Mouse (Mus musculus) retina, adult 2 months (tissue): ENCODE measurements around the gene Ccdc170.
"Not testable (repeated sequence)": the region's sequence is repeated elsewhere in the genome, so short reads cannot be mapped to it uniquely, and the experiment has no call there.

Experiments used
- DNase-seq: peaks from one replicate; pipeline ENCODE4 v3.0.0-alpha.2; 2012; ENCODE audit warnings: low read depth, low spot score

Ccdc170 gene

DNA sequence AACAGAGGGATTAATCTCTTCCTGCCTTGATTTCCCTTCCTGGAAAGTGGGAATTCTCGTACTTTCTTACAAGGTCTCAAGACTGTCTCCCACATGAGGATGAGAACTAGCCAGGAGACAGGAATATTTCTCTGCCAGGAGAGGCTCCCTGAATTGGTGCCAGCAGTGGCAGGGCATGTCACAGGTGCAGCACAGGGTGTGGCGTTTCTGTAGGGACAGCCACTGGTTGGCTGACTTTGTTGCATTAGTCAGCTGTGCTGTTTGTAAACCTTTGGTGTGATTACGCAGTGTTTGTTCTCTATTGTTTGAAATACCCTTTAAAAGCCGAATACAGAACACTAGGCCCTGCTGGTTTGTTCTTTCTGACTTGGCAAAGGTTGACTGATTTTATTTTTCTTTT lies 117.3 kb downstream of the Ccdc170 start:
- DNase-seq: no peak

DNA sequence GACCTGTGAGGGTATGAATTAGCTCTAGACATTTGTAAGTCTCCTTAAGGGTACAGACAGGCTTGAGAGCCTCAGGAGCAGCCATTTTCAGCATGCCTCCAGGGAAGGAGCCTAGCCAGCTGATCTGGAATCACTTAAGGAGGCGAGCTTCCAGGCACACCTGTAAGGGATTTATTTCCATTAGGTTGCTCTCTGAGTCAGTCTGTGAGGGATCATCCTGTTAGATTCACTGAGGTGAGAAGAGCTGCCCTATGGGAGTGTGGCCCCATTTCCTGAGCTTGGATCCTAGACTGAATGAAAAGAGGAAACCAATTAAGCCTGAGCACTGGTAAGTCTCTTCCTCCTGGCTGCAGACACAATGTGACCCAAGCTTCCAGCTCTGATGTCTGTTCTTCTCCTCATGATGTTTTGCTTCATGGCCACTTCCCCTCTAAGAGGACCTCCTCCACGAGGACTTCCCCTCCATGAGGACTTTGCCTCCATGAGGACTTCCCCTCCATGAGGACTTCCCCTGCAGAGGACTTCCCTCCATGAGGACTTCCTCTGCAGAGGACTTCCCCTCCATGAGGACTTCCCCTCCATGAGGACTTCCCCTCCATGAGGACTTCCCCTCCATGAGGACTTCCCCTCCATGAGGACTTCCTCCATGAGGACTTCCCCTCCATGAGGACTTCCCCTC lies 118.6 kb downstream of the Ccdc170 start:
- no peak for DNase-seq

DNA sequence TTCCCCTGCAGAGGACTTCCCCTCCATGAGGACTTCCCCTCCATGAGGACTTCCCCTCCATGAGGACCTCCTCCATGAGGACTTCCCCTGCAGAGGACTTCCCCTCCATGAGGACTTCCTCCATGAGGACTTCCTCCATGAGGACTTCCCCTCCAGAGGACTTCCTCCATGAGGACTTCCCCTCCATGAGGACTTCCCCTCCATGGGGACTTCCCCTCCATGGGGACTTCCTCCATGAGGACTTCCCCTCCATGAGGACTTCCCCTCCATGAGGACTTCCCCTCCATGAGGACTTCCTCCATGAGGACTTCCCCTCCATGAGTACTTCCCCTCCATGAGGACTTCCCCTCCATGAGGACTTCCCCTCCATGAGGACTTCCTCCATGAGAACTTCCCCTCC lies 119.3 kb downstream of the Ccdc170 start:
- not testable (repeated sequence) for DNase-seq

DNA sequence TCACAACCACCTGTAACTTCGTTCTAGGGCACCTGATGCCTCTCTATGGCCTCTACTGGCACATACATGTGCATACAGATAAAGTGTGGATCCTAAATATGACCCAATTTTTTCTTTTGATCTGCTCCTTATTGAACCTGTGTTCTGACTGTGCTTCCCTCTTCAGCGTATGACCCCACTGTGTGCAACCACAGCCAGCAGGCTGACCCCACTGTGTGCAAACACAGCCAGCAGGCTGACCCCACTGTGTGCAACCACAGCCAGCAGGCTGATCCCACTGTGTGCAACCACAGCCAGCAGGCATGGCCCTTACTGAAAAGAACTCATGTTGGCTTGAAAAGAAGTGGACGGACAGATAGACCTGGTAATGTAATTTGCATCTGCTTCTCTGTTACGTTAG lies 120.2 kb downstream of the Ccdc170 start:
- no peak for DNase-seq

DNA sequence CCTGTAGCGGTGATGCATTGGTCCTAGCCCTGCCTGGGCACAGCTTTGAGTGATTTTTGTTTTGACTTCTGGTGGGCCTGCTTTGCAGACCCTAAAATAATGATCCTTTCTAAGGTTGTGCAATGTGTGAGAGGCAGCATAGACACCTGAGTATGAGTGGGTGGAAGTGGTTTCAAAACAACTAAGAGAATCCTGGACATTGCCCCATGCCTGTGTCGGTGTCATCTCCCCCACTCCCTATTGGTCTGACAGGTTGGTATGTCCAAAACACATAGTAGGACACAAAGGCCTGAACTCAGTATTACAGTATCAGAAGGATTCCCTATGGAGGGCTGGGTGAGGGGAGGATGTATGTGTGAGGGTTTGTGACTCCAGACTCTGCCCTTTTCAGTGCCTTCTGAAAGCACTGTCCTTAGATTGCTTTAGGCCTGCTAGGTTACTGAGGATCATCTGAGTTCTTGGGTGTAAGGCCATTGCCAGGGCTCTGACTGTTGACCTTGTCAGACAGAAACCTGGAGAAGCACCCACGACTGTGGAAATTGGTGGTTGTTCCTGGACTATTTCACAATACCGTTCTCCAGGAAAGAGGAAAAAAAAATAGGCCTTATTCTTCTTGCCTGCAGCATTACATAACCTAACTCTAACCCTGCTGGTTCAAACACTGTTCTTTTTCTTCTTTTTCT lies 122.4 kb downstream of the Ccdc170 start:
- no peak for DNase-seq

DNA sequence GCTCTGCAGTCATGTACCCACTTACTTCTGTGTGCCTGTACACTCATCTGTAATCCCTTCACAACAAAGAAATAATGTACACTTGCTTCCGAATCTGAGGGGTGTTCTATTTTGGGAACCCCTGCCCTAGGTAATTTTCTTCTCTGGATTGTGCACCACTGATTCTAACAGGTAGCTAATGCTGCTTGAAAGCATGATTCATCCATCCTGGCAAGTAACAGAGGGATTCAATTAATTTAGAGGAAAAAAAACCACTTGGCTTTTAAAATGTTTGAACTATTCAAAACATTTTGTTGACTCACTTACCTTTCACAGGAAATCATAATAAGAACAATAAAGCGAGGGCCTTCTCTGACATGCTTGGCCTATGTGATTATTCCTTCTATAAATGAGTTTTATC lies 127.9 kb downstream of the Ccdc170 start:
- no peak for DNase-seq

DNA sequence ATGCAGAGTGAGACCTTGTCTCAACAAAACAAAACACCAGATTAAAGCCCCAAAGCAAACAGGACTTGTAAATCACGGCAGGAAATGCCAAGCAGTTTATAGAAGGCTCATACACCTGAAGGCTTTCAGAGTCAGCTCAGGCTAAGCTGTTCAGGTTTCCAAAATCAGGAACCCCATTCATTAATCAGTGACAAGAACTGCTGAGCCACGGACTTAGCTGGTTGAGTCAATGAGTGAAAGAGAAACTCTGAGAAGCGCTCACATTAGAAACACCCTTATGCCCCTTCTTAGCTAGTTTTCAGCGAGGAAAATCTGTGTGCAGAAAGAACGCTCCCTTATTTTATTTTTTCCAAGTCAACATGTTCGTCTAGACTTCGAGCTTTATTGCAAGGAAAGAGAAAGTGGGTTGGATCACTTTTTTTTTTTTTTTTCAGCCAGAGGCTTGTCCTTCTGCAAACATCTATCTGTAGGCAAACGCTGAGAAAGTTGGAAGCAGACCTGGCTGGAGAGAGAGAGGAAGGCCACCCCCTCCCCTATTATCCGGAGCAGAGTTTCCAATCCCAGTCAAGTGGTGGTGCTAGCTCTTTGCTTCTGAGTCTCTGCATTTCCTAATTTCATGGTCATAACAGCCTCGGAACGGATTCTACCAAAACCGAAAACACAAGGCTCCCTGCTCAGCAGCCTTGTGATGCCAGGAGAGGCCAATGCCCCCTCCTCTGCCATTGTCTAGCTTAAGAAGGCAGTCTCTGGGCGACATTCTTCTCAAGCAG lies 129.3 kb downstream of the Ccdc170 start, which contains the start of gene Esr1:
Esr1 (plus strand) TSS at position 208 of the 770 bp plus-strand sequence.
- no peak for DNase-seq
